Mouse (Mus musculus): Measurements from ENCODE around the gene Gm20388.

Gm20388 gene

DNA sequence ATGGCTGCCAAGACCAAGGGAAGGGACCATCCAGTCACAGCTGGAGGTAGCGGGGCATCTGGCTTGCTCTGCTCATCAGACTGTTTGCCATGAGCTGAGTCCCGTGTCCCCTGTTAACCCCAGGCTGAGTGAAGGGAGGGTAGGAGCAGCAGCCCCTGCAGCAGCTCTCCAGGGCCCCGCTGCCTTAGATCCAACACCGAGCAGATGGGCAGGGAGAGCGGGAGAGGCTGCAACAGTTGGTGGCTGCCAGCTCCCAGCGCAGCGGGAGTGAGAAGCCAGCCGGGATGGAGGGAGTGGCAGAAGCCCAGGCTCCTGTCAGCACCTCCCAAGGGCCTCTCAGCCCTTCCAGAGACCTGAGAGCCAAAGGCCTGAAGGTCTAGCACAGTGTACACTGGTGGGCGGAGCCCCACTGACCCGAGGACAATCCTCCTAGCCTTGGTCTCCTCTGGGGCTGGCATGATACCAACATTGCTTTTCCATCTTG, 379.1 kb downstream of the Gm20388 start:
- DNase-seq (ENCODE audit: low read depth, low spot score) = no peak

DNA sequence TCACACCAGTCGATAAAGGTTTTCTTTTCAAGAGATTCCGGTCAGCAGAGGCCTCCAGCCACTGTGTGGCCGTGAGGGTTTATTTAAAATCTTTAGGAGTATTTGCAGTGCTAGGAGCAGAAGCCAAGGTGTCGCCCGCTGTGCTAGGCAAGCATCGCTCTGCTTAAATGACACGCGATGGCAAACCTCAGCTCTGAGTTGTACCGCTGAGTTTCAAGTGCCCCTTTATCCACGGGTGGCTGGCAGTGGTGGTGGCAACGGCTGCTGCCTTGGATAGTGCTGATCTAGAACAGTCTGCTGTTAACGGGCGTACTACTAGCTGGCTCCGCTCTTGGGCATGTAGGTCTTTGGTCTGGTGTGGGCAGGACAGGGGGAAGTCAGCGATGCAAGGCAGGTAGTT, 380.0 kb downstream of the Gm20388 start:
- no peak for DNase-seq (ENCODE audit: low read depth, low spot score)

DNA sequence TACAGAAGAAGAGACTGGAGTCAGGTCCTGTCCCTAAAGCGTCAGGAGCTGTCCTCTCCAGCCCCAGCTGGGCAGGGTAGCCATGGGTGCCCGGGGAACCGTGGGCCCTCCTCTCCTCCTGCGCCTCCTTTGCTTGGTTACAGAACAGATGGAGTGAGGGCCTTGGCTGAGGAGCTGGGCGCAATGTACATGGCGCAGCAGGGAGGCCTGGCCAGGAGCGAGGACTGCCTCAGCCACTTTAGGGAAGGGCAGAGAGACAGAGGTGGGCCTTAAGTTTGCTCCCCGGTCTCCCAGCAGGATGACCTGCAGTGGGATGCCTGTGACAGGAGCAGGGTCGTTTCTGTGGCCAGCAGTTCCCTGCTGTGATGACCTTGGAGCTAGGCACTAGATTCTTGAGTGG, 381.0 kb downstream of the Gm20388 start:
- no peak for DNase-seq (ENCODE audit: low read depth, low spot score)

DNA sequence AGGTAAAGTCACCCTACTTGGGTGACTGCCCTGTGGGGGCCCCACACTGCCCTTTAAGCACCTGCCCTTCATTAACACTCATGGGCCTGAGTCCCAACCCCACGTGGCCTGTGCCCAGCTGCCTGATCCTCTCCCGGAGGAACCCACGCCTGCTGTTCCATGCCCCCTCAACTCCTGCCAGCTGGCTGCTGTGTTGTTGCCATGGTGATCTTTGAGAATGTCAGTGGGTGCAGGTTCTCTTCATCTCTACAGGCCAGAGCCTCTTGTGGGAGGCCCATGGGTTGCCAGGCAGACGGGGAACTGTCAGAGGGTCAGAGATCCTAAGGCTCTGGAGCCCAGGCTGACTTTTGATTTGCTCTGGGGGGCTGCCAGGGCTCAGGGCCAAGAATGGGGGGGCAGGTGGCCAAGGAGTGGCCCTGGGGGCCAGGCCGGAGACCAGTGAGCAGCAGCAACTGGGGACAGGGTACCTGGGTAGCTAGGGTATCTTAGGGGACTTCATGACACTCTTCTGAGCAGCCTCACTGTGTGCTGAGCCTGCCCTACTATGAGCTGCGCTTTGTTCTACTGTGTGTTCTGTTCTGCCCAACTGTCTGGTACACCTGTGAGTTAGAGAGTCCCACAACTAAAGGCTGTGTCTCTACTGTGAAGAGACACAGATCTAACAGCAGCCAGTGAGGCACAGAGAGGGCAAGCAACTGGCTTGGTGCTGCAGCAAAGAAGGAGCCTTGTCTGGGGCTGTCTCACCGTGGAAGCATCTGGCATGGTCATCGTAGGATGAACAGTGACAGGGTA, 381.9 kb downstream of the Gm20388 start:
- no peak for DNase-seq (ENCODE audit: low read depth, low spot score)

DNA sequence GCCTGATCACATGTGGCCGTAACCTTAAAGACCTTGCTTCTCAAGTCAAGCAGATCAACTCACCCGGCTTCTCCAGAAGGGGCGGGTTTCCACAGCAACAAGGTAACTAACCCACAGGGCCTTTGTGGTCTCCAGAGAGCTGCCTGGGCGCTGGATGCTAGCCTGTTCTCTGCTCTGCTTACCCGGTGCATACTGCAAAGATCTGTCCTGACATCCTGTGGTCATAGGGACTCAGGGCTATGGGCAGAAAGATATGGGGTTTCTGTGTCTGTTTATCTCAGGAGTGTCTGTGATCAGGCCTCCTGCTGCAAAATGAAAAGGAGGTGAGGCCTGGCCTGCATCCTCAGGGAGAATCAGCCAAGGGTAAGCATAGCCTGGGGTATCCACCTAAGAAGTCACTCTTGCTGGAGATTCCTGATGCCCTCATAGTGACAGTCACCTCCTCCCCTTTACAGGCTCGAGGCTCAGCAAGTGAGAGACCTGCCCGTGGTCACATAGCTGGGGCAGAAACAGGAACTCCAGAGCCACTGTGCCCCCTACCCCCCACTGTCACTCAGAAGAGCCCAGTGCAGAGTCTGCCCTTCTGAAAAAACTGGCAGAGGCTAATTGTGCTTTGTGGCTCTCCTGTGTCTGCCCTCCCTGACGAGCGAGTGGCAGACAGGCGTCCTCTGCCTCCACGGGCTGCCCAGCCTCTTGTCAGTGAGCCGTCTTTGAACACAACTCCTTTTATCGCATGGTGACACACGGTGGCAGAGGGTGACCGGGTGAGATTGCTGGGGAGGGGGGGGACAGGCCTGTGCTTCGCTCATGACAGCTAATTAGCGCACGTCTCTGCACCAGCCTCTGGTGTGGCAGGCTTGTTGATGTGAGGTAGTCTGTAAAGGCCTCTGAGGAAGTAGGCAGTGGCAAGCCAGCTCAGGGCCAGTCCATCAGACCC, 383.0 kb downstream of the Gm20388 start:
- DNase-seq (ENCODE audit: low read depth, low spot score) = no peak

DNA sequence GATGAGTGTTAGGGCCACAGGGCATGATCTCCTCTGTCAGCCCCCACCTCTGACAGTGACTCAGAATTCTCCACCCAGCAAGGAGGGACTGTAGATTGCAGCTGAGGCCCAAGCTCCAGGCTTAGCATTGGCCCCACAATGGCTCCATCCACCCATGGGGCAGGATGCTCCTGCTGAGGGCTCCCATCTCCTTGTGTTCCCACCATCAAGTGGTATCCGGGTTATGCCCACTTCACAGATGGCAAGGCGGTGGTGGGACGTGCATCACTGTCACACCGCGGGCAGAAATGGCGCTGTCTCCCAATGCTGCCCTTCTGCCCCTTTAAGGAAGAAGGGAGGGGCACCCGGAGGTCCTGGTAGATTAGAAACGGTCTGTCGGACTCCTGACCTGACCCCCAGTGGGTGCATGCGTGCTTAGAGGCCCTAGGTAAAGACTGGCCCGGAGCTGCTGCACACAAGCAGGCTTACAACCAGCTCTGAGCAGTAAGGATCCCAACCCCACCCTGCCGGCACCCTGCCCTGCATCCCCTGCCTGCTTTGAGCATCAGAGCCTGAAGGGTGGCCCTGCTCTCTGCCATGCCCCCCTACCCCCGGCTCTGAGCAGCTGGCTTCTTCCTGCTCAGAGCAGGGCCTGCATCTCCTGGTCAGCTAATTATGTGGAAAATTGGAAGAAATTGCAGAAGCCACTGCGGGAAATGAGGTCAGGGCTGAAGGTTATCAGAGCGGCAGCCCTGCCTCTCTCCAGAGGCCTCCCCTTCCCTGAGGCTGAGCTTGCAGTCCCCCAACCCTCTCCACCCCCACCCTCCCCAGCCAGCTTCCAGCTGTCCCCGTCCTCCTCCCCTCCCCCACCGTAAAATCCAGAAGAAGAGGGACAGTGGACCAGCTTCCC, 384.6 kb downstream of the Gm20388 start:
- DNase-seq (ENCODE audit: low read depth, low spot score) = no peak

DNA sequence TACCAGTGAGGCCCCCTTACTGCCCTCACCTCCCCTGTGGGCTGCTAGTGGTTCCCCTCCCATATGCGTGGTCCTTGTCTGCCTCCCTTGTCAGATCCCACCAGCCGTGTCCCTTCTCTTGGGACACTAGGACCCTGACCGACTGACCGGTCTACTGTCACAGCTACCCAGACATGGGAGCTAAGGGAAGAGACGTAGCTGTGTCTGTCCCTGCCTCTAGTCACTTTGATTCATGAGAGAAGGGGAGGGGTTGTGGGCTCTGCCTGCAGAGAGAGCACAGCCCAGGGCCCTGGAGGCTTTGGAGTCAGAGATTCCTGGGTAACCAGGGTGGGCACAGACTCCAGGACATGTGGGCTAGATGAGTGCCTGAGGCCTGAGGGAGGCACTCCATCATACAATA, 386.4 kb downstream of the Gm20388 start:
- no peak for DNase-seq (ENCODE audit: low read depth, low spot score)

DNA sequence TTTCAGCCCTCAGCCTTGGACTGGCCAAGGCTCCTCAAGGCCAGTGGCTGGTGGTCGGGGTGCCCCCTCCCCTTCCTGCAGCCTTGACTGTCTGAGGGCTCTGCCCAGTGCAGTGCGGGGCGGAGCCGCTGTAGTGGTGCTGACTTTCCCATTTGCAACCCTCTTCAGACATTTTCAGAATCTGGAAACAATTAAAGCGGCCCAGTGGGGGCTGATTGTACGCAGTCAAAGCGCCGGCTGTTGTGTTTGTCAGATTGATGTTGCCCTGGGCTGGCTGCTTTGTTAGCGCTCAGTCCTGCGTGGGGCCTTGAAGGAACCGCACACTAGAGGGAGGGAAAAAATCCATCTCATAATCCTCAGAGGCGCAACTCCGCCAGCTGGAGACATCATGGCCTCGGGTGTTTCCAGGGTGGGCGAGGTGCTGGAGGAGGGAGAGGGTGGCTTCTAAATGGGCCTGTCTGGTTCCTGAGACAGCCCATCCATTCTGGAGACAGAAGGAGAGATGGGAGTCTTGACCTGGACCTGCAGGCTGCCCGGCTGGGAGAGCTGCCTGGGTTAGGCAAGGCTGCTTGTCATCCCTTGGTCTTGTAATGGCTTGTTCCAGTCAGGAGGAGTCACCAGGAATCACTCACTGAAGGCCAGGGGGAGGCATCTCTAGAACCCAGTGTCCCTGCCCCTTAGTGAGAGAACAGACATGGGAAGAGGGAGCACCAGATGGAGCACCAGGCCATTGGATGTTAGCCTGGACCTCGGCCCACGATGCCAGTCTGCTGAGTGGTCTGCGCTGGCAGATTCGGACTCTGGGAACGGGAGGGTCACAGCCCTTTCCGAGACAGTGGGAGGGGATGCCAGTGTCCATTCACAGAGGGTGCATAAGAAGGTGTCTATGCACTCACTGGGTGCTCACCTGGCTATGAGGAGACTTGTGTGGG, 388.2 kb downstream of the Gm20388 start:
- DNase-seq (ENCODE audit: low read depth, low spot score) = no peak

DNA sequence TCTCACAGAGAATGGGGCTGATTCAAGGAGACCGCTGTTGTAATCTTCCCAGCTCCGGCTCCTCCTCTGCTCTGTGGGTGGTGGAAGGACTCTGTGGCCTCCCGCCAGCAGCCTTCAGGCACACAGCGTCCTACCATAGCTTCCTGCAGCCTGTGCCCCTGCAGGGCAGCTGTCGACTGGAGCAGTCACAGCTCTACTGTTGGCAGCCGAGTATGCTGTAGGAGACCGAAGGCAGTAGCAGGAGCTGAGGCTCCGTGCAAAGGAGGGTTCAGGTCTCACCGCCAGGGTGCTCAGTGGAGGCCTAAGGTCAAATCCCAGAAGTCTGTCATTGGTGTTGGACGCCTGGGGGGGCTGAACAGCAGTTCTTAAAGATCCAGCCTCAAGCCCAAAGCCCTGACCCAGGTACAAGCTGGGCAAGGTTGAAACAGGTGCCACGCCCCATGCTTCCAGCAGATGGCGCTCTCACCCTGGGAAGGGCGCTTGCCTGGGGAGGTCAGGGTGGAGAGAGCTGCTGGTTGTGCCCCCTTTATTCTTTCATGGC, 390.0 kb downstream of the Gm20388 start:
- DNase-seq (ENCODE audit: low read depth, low spot score) = no peak

DNA sequence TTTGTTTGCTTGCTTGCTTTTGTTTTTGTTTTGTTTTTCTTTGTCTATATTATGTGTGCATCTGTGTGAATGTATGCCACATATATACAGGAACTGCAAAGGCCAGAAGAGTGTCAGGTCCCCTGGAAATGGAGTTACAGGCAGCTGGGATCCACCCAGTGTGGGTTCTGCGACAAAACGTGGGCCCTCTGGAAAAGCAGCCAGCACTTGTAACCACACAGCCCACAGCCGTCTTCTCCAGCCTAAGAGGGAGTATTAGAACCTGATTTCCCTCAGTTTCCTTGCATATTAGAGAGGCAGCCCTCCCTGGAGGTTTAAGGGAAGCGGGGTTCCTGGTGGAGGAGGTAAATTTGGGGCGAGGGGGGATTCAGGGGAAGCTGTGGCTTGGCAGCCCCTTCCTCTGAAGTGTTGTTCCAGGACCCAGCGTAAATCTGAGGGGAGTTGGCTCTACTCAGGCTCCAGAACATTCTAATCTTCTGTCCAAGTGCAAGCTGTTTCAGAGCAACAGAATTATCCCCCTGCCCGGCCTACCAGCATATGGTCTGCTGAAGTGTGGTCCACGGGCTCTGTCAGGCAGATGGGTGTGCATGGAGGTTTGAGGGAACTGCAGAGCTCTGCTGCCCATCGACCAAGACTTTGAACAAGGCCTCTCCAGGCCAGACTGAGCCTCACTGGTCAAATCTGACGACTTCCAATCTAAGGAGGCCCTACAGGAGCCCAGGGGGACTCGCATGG, 392.5 kb downstream of the Gm20388 start:
- no peak for DNase-seq (ENCODE audit: low read depth, low spot score)

DNA sequence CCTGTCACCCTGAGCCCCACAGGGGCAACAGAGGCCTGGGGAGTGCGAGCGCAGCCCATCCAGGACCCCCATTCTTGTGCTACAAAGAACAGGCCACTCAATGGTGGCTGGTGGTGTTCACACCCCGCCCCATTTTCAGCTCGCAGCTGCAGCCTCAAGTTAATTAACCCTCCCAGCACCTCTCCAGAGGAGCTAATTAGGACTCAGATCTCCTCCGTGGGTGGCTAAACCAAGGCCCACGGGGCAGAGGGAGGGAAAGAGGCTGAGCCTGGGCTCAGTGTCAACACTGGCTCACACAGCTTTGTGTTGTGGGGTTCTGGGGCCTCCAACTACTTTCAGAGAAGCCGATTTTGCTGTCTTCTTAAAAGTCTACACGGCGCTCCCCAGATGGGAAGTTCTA, 393.5 kb downstream of the Gm20388 start:
- no peak for DNase-seq (ENCODE audit: low read depth, low spot score)

DNA sequence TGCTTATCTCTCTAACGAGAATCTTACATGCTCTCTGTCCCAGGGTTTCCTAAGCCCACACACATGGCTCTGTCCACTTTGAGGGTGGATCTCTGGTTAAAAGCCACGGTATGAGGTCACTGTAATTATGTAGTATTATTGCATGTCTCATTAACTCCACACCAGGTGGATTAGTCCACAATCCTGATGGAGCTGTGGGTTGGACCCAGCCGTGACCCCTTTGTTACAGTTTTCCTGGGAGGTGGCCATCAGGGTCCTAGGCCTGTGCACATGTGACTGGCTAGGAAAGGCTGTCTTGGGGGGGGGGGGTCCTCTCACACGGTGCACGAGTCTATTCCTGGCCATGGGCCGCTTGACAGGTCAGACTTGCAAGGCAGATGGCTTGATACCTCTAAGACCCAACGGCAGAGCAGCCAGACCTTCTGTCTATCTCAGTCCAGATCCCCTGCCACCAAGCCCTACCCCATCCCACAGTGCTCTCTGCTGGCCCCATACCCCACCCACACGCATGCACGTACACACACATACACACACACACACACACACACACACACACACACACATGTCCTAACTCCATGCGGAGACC, 395.3 kb downstream of the Gm20388 start:
- DNase-seq (ENCODE audit: low read depth, low spot score) = no peak

DNA sequence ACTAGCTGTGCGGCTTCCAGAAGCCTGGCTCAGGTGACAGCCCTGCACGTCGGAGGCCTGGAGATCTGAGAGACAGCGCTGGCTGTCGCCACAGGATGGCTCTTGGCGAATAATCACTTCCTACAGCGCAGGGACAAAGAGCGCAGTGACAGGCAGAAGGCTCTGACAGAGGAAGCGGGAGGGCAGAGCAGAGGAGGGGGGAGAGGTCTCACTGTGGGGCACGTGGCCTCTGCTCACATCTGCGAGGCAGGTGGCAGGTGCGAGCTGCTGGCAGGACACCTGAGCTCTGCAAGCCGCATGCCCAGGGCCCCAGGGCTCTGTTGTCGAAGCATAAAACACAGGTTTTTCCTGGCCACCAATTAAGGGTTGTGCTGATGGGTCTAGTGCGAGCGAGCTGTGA, 396.5 kb downstream of the Gm20388 start:
- DNase-seq (ENCODE audit: low read depth, low spot score) = no peak

DNA sequence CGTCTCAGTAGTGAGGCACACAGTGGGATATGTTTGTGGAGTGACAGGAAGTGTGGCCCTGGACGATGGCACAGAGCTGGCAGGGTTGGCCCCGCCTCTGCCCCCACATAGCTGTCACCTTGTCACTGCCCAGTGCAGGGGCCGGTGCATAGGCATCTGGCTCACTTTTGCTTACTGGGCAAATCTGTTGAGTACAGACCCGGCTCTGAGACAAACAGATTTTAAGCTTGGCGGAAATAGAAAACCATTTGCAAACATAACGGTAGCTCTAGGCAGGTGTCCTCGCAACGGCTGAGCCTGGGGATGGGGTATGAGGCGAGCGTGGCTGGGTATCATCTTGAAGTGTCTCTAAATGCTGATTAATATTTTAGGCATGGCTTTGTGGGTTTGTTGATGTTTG, 396.9 kb downstream of the Gm20388 start:
- DNase-seq (ENCODE audit: low read depth, low spot score) = no peak

DNA sequence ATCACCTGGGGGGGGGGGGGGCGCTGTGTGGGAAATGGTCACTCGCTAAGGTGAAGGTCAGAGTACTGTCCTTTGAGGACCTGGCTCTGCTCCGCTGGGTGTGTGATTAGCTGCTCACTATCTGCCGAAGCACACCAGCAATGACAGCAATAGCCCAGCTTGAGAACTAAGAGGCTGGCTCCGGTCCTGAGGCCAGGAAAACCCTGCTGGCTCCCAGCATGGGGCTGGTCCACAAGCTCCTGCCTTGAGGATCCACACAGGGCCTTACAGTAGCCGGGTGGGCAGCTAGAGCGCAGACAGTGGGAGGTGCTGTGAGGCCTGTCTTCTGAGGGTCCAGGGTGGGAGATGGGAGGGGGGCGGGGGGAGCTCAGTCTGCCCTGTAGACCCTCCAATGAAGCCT, 397.5 kb downstream of the Gm20388 start:
- DNase-seq (ENCODE audit: low read depth, low spot score) = no peak

DNA sequence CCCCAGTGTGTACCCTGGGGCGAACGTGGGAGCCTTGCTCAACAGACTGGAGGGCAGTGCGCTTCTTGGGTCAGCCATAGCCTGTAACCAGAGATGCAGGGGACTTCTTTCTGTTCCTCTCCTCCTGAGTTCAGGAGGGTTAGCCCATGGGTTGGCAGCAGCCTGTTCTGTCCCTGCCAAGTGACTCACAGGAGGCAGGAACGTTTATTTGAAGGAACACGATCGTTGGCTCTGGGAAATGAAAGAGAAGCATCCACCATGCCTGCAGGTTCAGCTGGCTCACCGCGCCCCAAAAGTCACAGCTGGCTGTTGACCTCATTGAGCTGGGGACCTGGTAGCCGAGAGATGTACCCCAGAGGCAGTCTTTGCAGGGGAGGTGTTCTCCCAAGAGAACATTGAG, 397.9 kb downstream of the Gm20388 start:
- DNase-seq (ENCODE audit: low read depth, low spot score) = no peak

DNA sequence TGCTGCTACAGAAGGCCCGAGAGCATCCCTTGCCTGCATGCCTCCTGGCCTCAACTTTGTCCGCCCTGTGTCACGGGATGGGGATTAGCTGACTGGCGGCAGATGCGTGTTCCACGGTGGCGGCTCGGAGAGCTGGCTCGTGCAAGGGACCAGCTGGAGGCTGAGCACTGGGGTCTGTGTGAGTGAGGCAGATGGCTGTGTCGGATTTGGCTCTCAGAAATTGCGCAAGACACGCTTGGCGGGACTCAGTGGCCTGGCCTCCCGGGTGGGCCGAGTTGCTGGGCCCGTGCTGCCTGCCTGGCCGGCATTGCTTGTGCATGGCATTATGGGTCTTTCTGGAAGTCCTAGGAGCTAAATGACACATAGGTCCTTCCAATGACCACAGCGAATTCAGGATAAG, 398.7 kb downstream of the Gm20388 start:
- no peak for DNase-seq (ENCODE audit: low read depth, low spot score)

DNA sequence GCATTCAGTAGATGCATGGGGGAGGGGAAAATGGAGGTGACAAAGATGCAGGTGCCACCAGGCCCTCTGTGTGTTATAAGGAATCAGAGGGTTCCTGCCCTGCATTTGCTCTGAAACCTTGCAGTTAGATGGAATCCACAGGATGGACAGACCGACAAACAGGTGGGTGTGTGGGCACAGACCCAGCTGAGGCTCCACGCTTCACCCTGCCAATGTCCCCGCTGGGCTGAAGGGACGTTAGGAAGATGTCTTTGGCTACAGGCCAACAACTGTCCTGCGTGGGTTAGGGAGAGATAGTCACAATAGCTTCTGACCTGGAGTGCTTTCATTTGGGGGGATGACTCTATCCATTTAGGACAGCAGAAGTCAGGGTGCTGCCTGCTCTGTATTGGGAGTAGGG, 399.4 kb downstream of the Gm20388 start:
- no peak for DNase-seq (ENCODE audit: low read depth, low spot score)

DNA sequence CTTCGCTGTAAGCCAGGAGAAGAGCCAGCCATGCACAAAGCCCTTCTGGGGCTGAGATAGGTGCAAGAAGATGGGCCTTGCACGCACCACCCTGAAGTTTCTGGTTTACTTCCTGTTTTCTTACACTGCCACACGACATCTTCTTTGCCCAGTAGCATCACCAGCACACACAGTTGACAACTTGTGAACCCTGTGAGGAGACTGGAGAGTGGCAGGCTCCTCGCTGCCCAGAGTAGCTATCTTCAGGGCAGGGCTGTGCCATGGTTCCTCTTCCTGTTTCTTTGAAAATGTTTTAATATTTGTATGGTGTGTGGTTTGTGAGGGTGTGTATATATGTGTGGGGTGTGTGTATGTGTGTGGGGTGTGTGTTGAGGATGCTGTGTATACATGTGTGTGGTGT, 401.8 kb downstream of the Gm20388 start:
- DNase-seq (ENCODE audit: low read depth, low spot score) = no peak

All from retina, adult 2 months (tissue).